In genomic region chr4:23600070-23600469, GRCm38 (mm10) we compare ENCODE assay signal across 23 mouse cellular contexts.
"Had no signal": no experiment of that assay in that cellular context is flagged by ENCODE, and none has a peak within 500 bp of the region (broad histone marks: within the 10 kb centered on the region; RNA-seq: fewer than 3 reads in every experiment).

No protein-coding gene starts in this region.

- H3K4me3 ChIP-seq: gastrocnemius, adult 2 months; heart, embryonic 10.5 days; heart, embryonic 12.5 days; hindbrain, embryonic 13.5 days; hindbrain, embryonic 15.5 days; layer of hippocampus, adult 2 months; left cerebral cortex, adult 2 months; limb, embryonic 10.5 days; limb, embryonic 12.5 days had no signal

- H3K36me3 ChIP-seq: heart, embryonic 10.5 days; heart, embryonic 12.5 days; hindbrain, embryonic 13.5 days; hindbrain, embryonic 15.5 days; limb, embryonic 10.5 days; limb, embryonic 12.5 days had no signal

- H3K4me1 ChIP-seq: heart, embryonic 10.5 days; heart, embryonic 12.5 days had no signal

- H3K27me3 ChIP-seq: heart, embryonic 12.5 days; hindbrain, embryonic 13.5 days; hindbrain, embryonic 15.5 days; limb, embryonic 12.5 days had no signal

- H3K9me3 ChIP-seq: heart, embryonic 10.5 days; heart, embryonic 12.5 days; hindbrain, embryonic 13.5 days; hindbrain, embryonic 15.5 days; limb, embryonic 10.5 days; limb, embryonic 12.5 days had no signal

- H3K9ac ChIP-seq: heart, embryonic 12.5 days; hindbrain, embryonic 13.5 days; hindbrain, embryonic 15.5 days; limb, embryonic 12.5 days had no signal

- ATAC-seq: forebrain, embryonic 16.5 days; inflammation-experienced regulatory T-cells, adult 6 months; intestine, embryonic 16.5 days had no signal

- H3K27ac ChIP-seq: gastrocnemius, adult 2 months; heart, embryonic 10.5 days; hindbrain, embryonic 13.5 days; hindbrain, embryonic 15.5 days; layer of hippocampus, adult 2 months; left cerebral cortex, adult 2 months; limb, embryonic 10.5 days; limb, embryonic 12.5 days had no signal

- H3K4me2 ChIP-seq: heart, embryonic 12.5 days; hindbrain, embryonic 13.5 days; hindbrain, embryonic 15.5 days; limb, embryonic 12.5 days had no signal

- DNase-seq: gastrocnemius, adult 2 months; gastrocnemius, postnatal 10 days; gastrocnemius, postnatal 25 days; heart, adult 18-20 months; heart, postnatal 10 days; heart, postnatal 4 days; kidney, adult 18-20 months; kidney, adult 8-10 months; kidney, postnatal 10 days; kidney, postnatal 25 days; kidney, postnatal 4 days; liver had no signal
